Mouse (Mus musculus) frontal cortex, postnatal 14 days (tissue): ENCODE data around the gene Ctr9.

Experiments
- DNase-seq, 2 experiments: peaks; one replicate each; pipeline ENCODE4 v3.0.0; 2022; ENCODE audit warnings: low spot score in 2 of 2

Gene Ctr9

GRCm38 (mm10) chr7:111029046-111029553 is 349 bp downstream of the Ctr9 start:
- no peak for DNase-seq

GRCm38 (mm10) chr7:111048920-111049319 is 20.2 kb downstream of the Ctr9 start:
- DNase-seq, result no peak

DNA sequence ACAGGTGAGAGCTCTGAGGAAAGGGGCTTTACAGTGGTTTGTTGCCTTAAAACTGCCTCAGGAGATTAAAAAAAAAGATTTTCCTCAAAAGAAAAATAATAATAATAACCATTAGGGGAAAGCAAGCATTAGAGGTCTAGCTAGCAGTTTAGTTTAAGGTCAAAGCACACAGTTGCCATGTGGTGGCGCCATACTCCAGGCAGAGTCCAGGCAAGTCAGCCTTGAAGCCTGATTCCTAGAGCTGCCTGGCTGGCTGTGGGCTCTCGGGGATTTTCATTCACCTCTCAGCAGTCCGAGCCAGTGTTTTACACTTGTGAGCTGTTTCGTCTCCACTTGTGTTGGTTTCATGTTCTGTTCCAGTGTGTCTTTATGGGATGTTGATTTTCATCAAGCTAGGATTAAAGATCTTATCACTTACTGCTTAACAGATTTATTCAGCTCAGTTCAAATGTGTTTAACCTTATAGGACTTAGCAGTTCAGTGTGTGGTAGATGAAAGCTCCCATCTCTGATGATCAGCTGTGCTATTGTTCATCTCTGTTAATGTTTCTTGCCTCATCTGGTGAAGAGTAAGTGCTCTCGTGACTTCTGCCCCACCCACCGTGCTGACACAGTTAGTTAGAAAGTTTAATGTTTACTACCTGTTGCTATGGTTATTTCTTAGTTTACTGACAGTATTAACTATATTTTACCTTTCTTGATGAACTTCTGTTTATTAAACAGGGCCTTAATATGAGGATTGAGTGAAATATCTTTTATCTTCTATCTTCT is 21.1 kb downstream of the Ctr9 start:
- DNase-seq, result peak in 1 of 2 experiments; percentile 33

DNA sequence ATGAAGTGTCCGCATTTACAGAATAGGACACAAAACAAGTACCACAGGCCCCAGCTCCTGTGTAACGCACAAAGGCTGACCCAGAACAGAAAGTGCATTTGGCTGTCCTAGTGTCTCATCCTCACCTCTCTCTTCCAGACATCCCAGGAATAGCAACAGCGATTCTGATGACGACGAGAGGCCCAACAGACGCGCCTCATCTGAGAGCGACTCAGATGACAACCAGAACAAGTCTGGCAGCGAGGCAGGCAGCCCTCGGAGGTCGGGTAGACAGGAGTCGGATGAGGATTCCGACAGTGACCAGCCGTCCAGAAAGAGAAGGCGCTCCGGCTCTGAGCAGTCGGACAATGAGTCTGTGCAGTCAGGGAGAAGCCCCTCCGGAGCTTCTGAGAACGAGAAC is 26.5 kb downstream of the Ctr9 start:
- DNase-seq, result no peak

GRCm38 (mm10) chr7:111055984-111056657 is 27.4 kb downstream of the Ctr9 start:
- no peak for DNase-seq

- DNase-seq, result no peak
Measured at GRCm38 (mm10) chr7:111059527-111059926, 30.8 kb downstream of the Ctr9 start.

GRCm38 (mm10) chr7:111062971-111063370 is 34.2 kb downstream of the Ctr9 start:
- DNase-seq, result no peak

DNA sequence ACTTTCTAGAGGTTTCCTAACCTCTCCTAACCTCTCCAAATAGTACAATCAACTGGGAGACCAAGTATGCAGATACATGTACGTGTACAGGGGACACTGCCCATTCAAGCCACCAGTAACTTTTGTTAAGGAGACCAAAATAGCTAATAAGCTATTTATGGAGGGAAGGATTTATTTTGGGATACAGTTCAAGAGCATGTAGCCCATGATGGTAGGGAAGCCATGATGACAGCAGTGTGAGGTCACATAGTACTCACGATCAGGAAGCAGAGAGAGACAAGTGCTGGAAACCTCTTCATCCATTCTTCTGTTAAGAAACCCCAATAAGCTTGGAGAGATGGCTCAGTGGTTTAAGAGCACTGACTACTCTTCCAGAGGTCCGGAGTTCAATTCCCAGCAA is 39.4 kb downstream of the Ctr9 start:
- DNase-seq, result no peak

DNA sequence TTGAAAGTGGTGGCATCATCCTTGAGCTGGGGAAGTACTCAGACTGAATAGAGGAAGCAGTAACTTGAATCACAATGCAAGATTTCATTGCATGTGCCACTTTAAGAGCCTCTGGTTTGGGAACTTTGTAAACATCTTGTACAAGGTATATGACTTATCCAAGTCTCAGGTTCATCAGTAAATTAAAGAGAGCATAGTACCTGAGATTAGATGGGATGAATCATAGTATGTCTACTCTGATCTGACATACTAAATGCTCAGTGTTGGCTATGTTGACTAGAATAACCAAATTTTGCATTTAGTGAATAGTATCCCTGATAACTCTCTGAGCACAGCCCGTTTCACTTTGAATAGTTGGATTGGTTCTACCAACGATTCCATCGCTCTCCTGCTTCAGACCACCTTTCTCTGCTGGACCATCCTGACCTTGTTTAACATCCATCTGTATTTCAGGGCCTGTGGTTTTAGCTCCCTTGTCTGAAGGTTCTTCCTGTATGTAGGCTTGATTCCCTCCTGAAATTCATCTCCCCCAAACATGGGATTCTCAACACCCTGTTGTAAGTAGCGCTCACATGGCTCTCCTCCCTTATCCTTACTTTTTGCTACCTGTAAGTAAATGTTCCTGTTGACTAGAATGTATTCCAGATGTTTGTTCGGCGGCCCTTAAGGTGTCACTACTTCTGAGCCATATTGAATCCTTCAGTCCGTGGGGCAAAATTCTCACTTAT is 40.9 kb downstream of the Ctr9 start:
- no peak for DNase-seq

DNA sequence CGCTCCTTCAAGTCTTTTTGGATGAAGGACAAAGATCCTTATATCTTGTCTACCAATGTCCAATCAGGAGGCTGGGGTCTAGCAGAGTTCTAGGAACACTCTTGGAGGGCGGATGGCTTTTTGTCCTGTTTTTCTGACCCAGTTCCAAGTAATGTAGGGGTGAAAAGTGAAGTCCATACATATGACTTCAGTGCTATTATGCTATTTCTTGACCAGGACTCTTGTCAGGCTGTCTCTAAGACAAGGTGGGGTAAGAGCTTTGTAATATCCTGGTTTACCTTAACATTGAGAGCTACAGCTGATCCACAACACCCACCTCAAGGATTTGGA is 41.4 kb downstream of the Ctr9 start:
- DNase-seq, result no peak

GRCm38 (mm10) chr7:111072410-111072809 is 43.7 kb downstream of the Ctr9 start:
- DNase-seq, result no peak

- DNase-seq, result no peak
Measured at GRCm38 (mm10) chr7:111075288-111075687, 46.5 kb downstream of the Ctr9 start.

DNA sequence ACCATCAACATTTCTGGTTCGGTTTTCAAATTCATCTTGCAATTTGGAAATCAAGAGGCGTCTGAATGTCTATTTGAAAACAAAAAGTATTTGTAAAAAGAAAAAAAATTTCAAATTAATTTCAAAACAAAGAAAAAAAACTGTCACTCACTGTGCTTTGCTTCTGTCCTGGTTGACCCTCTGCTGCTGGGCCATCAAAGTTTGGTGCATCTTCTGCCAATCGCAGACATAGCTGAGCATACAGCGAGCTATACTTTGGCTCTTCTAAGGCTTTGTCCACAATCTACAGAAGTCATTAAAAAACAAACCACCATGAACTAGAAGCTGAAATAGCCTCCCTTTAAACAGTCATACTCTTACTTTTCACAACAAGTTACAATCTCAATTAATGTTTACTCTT is 49.5 kb downstream of the Ctr9 start:
- DNase-seq, result no peak

DNA sequence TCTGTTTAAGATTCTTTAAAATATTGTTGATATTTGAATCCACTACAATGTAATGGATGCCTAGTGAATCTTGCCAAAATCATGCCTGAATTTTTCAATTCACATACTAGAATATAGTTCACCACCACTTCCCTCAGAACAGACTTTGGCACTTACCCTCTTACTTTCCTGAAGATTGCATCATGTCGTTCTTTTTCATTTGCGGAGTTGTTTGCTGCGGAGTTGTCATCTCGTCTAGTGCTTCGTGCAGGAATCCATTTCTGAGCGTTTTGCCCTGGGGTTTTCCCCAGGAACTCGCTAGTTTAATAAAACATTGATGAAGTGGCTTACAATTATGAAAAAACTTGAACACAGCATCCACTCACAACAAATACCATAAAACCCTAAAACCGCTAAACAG is 51.3 kb downstream of the Ctr9 start:
- DNase-seq, result no peak

DNA sequence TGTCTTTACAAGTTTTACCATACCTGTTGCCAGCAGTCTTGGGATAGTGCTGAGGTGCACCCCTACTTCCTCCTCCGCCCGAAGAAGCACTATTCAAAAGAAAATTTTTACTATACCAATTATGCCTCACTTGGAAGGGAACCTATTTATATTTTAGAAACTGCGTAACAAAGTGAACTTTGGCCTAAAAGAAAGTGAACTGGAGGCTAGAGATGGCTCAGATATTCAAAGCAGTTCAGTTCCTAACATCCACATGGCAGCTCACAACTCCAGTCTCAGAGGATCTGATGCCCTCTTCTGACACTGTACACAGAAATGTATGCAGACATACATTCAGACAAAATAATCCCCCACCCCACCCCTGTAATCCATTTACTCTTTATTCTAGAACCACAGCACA is 52.1 kb downstream of the Ctr9 start:
- DNase-seq, result no peak

- DNase-seq, result peak; percentile 77 to 78
Measured at GRCm38 (mm10) chr7:111082043-111082821, 53.5 kb downstream of the Ctr9 start.

DNA sequence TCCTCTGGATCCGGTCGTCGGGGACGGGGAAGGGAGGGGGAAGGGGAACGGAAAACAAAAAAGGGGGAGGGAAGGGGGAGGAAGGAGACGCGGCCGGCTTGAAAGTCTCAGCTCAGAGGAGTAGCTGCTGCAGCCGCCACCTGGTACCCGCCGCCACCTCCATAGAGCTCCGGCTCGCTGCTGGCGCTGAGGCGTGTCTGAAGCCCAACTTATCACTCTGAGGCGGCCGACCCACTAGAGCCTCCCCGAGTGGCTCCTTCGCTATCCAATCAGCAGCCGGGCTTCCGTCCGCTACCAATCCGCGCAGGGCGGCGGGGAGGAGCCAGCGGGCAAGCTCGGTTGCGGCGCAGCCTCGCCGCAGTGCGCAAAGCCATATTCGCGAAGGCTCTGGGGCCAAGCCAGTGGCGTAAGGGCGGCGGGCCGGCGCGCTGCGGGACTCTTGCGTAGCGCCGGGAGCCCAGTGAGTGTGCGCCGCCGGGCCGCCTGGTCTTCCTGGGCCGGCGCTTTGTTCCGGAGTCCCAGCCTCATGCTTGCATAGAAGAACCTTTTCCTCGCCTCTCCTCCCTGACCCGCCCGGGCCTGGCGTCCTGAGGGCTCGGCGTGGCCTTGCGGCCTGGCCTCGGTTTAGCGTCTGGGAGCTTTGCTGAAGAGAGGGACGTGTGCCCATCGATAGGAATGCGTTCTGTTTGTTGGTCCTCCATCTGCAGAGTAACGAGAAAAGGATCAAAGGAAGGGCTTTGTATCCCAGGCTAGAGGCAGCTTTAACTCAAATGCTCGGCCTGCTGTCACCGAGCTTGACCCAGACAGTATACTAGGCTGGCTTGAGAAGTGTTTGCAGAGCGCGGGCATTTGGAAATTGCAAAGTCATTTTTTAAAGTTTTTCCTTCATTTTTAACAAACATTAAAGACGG is 54.3 kb downstream of the Ctr9 start, which contains the start of gene Eif4g2:
TSS of gene Eif4g2 (minus strand) at position 209 of the 911 bp plus-strand sequence.
- DNase-seq, result peak; percentile 98 to 99

- no peak for DNase-seq
Measured at GRCm38 (mm10) chr7:111083733-111084120, 55.0 kb downstream of the Ctr9 start.

- no peak for DNase-seq
Measured at GRCm38 (mm10) chr7:111084443-111084842, 55.7 kb downstream of the Ctr9 start.

GRCm38 (mm10) chr7:111085153-111085552 is 56.4 kb downstream of the Ctr9 start:
- no peak for DNase-seq

DNA sequence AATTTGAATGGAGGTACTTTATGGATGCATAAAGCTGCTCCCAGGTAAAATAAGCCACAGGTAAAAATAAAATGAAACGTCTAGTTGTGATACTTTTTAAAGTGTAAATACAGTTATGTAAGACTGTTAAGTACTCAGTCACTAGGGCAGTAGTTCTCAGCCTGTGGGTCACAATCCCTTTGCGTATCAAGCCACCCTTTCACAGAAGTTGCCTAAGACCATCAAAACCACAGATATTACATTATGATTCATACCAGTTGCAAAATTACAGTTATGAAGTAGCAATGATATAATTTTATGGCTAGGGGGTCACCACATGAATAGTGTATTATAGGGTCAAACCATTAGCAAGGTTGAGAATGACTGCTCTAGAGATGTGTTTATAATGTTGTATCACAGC is 66.4 kb downstream of the Ctr9 start:
- no peak for DNase-seq
